8 mouse cellular contexts compared by ENCODE assay signal in genomic region chr12:38843801-38844295, GRCm38 (mm10).
DNase-seq lines count a peak whose midpoint lies in the region; ATAC-seq and TF ChIP-seq lines count a peak whose summit lies in the region.

No protein-coding gene starts in this region.

- H3K9ac ChIP-seq in lung, embryonic 15.5 days = no peak overlapping the region
- H3K9ac ChIP-seq in lung, postnatal 0 days (replicated peaks; ENCODE audit: low read depth) = no peak overlapping the region

- no peak overlapping the region for H3K4me2 ChIP-seq in lung, embryonic 15.5 days
- H3K4me2 ChIP-seq in lung, postnatal 0 days (replicated peaks; ENCODE audit: low read depth, low read length) = no peak overlapping the region

- peak overlapping the region; percentile 56; the same call in 1 of the 2 replicates for H3K27ac ChIP-seq in lung, embryonic 15.5 days
- no peak overlapping the region for H3K27ac ChIP-seq in lung, postnatal 0 days (ENCODE audit: low read length)

- H3K9me3 ChIP-seq in lung, embryonic 15.5 days = no peaks in the 10 kb centered on the region
- H3K9me3 ChIP-seq in lung, postnatal 0 days (ENCODE audit: low read length) = no peaks in the 10 kb centered on the region

- peak; percentile 97 for ATAC-seq in lung, embryonic 15.5 days (ENCODE audit: borderline replicate concordance, extremely low read depth, low FRiP score, low TSS enrichment)
- peak; percentile 94 for ATAC-seq in lung, postnatal 0 days
- no peak for ATAC-seq in activated CD4-positive, CD25-positive, alpha-beta regulatory T cell, adult 4 months

- peak; percentile 82 for TF ChIP-seq EP300 in lung, postnatal 0 days (IDR thresholded peaks at IDR 0.05)

- peaks cover 4% of the 10 kb centered on the region for H3K4me1 ChIP-seq in lung, embryonic 15.5 days
- H3K4me1 ChIP-seq in lung, adult 2 months (ENCODE audit: control insufficient read depth, insufficient read depth, low read length) = no peaks in the 10 kb centered on the region
- peaks cover 3% of the 10 kb centered on the region; the same call in 1 of the 2 replicates for H3K4me1 ChIP-seq in lung, postnatal 0 days (ENCODE audit: insufficient read depth, low read depth, low read length)

- no peak for DNase-seq in lung, adult 2 months
- DNase-seq in heart, postnatal 10 days = peak; percentile 16 to 33
- peak; percentile 73 for DNase-seq in lung, postnatal 0 days (ENCODE audit: low spot score)
- peak; percentile 18 for DNase-seq in yolk sac, embryonic 10.5 days (ENCODE audit: low spot score)
- no peak for DNase-seq in layer of hippocampus, postnatal 10 days (ENCODE audit: low spot score in 2 of 2)
- DNase-seq in spleen, postnatal 36 days (ENCODE audit: low spot score in 2 of 2) = no peak

- no peaks in the 10 kb centered on the region for H3K27me3 ChIP-seq in lung, embryonic 15.5 days
- H3K27me3 ChIP-seq in lung, postnatal 0 days (replicated peaks; ENCODE audit: insufficient read depth, low read length) = no peaks in the 10 kb centered on the region

- no peaks in the 10 kb centered on the region for H3K36me3 ChIP-seq in lung, embryonic 15.5 days
- H3K36me3 ChIP-seq in lung, postnatal 0 days (ENCODE audit: insufficient read depth, low read length) = no peaks in the 10 kb centered on the region

- no peak overlapping the region for H3K4me3 ChIP-seq in lung, embryonic 15.5 days
- no peak overlapping the region for H3K4me3 ChIP-seq in lung, adult 2 months (replicated peaks; ENCODE audit: extremely low read depth, low read depth, low read length)
- H3K4me3 ChIP-seq in lung, postnatal 0 days (ENCODE audit: low read depth, low read length) = no peak overlapping the region

- WGBS in lung, embryonic 15.5 days = 21% methylated on average over 1 of the region's 1 CpGs
- 35% methylated on average over 1 of the region's 1 CpGs for WGBS in lung, adult 2 months
- WGBS in lung, postnatal 0 days = 33% methylated on average over 1 of the region's 1 CpGs

- TF ChIP-seq POLR2A in lung, adult 2 months (IDR thresholded peaks at IDR 0.05; ENCODE audit: borderline replicate concordance, extremely low read depth, low read depth, low read length) = no peak

- intact Hi-C loops in heart, postnatal 10 days (cut with DNase I) = no loop called here

- no peak for TF ChIP-seq CTCF in lung, adult 2 months (IDR thresholded peaks at IDR 0.05; ENCODE audit: insufficient read depth, low read length)
- TF ChIP-seq CTCF in lung, postnatal 0 days (IDR thresholded peaks at IDR 0.05) = no peak

Comparison
In these comparisons a context has a peak if more than half of its experiments do, and no peak if none do; other contexts are left out.
1. DNase-seq: peak in heart, postnatal 10 days (2 of 2), lung, postnatal 0 days (single experiment) and yolk sac, embryonic 10.5 days (single experiment); none in lung, adult 2 months (single experiment), layer of hippocampus, postnatal 10 days (0 of 2) and spleen, postnatal 36 days (0 of 2).